Mouse (Mus musculus) cortical plate, adult 2 months (tissue): ENCODE results near the gene Neurod4.
A peak's percentile ranks its signal among the peaks of the same experiment; 100 is the strongest.

Experiments used
- CTCF ChIP-seq: fragments of 200-500 bp; IDR thresholded peaks from 2 replicates; pipeline ENCODE4 v1.5.1; 2011; ENCODE audit warnings: mild to moderate bottlenecking, control low read depth, low read length; ENCODE audit not compliant: insufficient read depth; ENCODE audit errors: extremely low read depth
- POLR2A ChIP-seq: fragments of 200-500 bp; IDR thresholded peaks from 2 replicates; pipeline ENCODE4 v1.6.1; 2011; ENCODE audit warnings: mild to moderate bottlenecking, low read length, control low read depth; ENCODE audit not compliant: insufficient read depth; ENCODE audit errors: extremely low read depth

- no peak for TF ChIP-seq POLR2A
- peak; percentile 92 for TF ChIP-seq CTCF
Measured at GRCm38 (mm10) chr10:130228246-130228645, 51.8 kb downstream of the Neurod4 start.
